Mouse (Mus musculus) right cerebral cortex, postnatal 10 days (tissue): ENCODE data around the gene Wfikkn1.
"Not testable (repeated sequence)": the region's sequence is repeated elsewhere in the genome, so short reads cannot be mapped to it uniquely, and the experiment has no call there.

Experiments
- DNase-seq, 2 experiments: peaks; one replicate each; pipeline ENCODE4 v3.0.0; 2021; ENCODE audit warnings: low spot score in 2 of 2

Wfikkn1 gene

DNA sequence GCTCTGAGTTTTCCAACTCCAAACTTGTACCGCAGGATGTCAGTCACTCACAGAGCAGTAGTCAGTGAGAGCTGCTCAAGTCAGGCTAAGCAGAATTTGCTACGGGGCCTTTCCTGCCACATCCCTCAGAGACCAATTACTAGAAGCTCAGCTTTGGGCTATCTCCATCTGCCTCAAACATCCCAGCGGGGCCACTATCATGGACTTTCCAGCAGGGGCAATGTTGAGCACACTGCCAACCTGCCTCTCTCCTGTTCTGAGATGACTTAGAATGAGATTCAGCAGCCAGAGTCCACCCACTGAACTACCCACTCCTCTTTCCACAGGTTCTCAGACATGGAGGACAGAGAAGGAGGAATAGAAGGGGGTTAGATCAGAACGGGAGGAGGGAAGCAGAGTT is 5.0 kb upstream of the Wfikkn1 start:
- no peak for DNase-seq

DNA sequence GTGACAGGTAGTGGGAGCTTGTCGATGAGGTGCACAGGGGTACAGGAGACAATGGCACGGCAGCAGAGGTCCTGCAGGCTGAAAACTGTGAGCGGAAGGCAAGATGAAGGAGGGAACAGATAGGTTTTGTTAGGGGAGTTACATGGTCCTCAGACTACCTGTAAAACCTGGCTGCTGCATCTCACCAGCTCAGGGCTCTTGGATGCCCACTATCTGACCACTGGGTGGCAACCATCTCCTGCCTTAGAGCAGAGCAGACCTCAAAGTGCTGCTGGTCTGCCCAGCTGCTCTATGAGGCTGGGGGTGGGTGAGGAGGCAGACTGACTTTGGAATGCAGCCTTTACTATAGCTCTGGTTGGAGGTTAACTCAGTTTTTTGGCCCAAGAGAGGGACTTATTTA is 3.2 kb upstream of the Wfikkn1 start:
- no peak for DNase-seq

DNA sequence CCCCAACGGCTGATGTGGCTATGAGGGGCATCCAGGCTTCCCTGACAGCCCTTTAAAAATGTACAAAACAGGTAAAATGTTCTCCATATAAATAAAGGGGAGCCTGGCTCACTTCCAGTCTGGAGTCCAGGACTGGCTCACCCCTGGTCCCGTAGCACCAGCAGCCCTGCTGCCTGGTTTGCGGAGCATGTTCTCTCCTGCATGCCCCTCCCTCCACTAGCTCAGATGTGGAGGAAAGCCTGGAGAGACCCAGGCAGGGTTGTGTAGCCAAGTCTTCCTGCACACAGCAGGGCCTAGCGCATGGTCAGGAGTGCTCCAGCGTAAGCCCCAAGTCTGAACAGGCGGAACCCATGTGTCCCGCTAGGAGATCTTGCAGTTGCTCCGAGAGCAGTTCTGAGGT is 2.6 kb upstream of the Wfikkn1 start:
- DNase-seq, result no peak

DNA sequence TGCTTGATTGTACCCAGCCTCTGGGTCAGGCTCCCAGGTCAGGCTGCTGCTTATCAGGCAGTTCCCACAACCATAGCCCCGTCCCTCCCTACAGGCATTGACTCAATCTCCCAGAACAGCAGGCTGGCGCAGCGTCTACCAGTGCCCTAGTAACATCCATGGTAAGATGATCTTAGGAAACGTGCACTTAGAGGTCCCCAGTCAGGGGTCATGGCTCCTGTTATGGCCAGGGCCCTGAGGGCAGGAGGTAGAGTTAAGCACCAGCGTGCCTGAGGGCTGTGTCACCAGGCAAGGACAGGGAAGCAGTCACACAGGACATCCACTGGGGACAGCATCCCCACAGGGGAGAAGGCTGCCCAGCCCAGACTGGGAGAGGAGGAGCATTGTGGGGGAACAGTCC is 1.6 kb upstream of the Wfikkn1 start:
- no peak for DNase-seq

DNA sequence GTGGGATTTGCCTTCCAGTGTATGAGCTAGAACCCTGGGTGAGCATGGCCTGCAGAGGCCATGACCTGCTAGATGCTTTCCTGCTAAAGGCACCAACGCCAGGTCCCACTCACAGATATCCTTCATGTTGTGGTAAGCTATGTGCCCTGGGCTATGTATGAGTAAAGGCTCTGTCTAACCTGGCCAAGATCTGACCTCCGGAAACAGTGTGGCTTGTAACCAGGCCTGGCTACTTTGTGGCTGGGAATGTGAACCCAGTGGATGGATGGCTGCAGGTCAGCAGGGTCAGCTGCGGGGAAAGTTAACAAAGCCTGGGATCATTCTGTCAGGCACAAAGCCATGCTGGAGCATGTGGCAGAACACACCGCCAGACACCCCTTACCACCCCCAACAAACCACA is 1.0 kb upstream of the Wfikkn1 start:
- no peak for DNase-seq

DNA sequence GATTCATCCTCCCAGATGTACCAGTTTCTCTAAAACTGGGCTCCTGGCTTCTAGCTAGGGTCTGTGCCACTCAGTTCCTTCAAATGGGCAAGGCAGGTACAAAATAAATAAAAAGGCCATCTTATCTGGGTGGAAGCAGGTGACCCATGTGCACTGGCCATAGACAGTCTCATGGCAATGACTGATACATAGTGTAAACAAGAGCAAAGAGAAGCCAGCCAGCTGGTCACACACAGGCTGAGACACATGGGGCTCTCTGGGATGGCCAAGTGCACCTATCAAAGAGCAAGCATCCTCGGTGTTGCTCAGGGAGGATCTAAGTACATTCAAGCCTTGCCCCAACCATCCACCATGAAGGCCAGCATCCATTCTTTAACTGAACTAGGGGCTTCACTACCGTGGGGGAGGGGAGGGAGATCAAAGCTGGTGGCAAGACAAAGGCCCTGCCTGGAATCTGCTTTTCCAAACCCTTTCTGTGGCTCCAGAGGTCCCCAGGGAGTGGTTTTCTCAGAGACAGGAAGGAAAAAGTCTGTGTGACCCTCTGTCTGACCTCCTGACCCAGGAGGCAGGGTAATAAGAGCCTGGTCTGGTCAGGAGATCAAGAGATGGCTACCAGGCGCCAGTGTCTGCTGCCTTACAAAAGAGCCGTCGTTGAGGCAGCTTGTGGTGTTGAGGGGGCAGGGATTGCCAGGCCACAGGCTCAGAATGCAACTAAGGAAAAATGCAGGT is 419 bp upstream of the Wfikkn1 start:
- no peak for DNase-seq

DNA sequence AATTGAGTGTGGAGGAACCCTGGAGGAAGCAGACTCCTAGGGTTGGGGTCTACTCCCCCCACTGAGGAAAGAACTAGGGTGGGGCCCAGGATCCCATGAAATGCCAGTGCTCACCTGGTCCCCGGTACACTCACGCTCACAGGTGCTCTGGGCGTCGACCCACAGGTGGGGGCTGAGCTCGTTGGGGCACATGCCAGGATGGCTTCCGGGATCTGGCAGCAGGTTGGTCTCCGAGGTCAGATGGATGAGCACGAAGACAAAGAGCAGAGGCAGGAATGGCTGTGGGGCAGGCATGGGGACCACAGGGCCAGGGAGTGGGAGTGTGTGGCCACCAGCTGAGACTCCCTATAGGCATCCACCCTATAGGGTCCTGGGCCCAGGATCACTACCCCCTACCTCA is 908 bp downstream of the Wfikkn1 start:
- no peak for DNase-seq

DNA sequence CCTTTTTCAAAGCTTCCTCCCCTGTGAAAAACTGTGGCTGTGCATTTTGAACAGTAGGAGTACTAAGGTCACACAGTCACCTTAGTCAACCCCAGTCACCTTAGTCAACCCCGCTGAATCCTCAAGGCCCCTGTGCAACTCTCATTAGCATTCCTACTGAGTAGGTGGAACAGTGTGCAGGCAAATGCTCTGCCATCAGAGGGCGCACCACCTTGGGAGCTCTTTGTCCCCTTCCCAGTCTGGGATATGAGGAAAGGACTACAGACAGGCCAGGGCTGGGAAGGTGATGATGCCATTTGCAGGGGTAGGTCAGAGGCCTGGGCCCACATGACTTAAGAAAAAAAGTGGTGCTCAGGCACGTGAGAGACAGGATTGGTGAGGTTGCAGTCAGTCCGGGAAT is 1.4 kb downstream of the Wfikkn1 start:
- peak; percentile 63 to 73 for DNase-seq

DNA sequence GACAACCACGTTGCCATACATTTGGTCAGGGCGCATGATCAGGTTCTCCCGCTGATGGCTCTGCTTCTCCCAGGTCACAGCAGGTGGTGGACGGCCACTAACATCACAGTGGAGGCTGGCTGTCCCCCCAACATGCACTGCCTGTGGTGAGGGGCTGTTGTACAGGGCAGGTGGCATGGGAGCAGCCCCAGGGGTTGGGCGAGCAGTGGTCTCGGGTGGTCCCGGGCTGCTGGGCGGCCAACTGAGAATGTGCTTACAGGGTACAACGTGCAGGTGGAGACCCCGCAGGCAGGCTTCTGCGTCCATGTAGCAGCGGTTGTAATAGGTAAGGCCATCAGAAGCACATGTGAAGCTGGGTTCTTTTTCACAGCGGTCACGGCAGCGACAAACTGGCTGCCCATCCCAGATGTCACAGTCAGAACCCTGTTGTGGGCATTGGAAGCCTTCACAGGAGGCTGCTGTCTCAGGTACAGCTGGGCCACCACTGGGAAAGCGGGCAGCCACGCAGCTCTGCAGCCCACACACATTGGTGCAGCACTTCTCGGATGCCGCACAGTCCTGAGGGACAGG is 2.0 kb downstream of the Wfikkn1 start:
- DNase-seq, result no peak

DNA sequence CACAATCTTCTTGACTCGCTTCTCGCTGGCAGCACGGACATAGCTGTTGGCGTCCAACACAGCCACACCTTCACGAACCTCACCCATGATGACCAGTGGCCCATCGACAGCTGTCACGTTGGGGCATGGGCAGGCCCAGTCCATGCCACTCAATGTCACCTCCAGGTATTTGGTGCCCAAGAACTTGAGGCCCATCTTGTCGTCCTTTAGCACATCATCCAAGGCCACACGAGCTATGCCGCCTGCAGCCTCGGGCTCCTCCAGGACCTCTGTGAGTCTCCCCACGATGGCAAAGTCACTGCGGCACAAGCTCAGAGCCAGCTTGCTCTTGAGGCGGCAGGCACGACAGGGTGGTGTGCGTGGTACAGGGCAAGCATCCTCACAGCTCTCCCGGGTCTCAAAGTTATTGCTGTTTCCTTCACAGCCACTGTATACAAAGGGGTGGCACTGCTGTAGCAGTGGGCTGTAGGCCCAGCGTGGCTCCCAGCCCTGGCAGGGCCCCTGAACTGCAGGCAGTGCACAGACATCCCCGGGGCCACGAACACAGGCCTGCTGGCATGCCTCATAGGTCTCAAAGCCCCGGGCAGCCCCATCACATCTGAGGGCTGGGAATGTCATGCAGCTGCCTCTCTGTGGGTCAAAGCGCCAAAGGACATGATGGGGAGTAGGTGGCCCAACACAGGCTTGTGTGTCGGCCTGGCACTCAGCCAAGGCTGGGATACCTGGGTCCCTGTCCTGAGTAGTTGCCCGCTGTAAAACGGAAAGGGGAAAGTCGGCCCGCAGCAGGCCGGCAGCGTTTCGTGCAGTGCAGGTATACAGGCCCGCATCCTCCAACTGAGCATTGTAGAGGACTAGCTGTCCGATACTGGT is 2.7 kb downstream of the Wfikkn1 start:
- DNase-seq, result peak in 1 of 2 experiments; percentile 64

DNA sequence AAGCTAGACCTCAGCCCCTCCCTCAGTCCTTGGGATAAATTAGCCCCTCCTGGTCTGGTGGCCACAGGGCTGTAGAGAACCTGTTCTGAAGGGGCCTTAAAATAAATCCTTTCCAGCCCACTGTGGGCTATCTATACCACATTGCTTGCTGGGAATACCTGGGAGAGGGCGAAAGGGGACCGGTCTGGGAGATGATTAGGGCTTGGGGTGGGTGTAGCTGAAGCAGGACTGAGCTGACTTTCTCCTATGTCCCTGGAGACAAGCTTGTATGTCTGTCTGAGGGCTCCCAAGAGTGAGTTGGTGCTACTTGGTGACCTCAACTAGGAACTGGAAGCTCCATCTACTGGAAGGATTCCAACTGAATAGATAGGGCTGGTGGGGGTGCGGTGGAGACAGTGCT is 3.6 kb downstream of the Wfikkn1 start:
- no peak for DNase-seq

DNA sequence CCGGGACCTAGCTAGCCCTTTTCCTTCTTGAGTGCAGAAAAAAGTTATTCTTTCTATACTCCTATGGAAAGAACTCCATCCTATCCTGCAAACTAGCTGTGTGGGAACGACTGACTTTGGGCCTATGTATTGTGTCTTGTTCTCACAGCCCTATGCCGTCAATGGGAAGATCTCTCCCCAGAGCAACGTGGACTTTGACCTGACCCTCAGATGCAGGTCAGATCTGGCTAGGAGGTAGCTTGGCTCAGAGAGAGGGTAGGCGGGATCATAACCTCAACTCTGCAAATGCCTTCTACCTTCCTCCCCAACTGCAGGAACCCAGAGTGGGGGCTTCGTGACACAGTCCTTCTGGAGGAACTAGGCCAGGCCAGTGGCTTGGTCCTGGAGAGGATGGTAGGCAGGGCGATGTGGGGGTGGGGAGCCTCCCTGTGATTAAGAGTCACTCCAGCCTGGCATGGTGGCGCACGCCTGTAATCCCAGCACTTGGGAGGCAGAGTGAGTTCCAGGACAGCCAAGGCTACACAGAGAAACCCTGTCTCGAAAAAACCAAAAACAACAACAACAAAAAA is 4.2 kb downstream of the Wfikkn1 start:
- DNase-seq, result no peak

DNA sequence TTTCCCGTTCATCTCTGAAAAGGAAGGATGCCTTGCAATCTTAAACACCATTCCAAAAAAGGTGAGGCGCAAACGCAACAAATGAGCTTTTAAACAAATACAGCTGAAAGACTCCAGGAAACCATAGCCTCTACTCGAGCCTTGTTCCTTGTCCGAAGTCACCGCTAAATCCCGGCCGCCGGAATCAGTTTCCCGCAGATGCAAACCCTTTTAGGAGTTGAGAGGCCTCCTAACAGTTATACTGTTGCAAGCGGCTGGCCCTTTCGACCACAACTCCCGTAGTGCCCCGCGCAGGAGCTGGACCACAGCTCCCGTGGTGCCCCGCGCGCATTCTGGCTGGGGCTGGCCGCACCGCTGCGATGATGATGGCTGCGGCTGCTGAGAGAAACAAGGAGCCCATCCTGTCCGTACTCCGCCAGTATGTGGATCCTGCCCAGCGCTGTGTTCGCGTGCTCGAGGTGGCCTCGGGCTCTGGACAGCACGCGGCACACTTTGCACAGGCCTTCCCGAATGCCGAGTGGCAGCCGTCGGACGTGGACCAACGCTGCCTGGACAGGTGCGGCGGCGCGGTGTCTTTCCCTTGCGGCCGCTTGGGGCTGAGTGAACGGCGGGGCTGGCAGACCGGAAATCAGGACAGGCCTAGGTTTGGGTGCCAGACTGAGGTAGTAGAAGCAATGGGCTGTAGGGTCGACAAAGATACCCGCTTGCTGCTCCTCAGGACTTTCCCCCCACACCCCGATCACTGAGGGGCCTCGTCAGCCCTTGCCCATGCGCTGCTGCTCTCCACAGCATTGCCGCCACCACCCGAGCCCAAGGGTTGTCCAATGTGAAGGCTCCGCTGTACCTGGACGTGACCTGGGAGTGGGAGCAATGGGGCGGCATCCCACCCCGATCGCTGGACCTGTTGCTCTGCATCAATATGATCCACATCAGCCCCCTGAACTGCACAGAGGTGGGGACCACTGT is 5.2 kb downstream of the Wfikkn1 start:
- DNase-seq, result peak; percentile 94

DNA sequence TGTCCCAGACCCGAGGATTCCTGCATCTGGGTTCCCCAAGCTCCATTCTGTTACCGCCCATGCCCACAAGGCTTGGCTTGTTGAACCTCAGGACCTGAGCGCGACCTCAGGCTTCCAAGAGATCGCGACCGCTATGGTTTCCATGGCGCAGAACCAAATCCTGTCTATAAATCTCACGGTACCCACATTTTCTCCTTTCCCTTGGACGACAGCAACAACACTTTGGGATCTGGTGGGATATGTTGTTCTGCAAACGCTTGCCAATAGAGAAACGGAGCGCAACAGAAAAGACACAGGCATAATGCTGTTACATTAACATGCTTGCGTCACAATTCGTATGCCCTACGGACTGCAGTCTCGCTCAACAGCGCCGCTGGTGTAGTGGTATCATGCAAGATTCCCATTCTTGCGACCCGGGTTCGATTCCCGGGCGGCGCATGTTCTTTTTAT is 5.9 kb downstream of the Wfikkn1 start, which contains the start of gene Mettl26:
TSS of gene Mettl26 (plus strand) at position 354 of the 450 bp plus-strand sequence.
- DNase-seq, result peak; percentile 95 to 96

DNA sequence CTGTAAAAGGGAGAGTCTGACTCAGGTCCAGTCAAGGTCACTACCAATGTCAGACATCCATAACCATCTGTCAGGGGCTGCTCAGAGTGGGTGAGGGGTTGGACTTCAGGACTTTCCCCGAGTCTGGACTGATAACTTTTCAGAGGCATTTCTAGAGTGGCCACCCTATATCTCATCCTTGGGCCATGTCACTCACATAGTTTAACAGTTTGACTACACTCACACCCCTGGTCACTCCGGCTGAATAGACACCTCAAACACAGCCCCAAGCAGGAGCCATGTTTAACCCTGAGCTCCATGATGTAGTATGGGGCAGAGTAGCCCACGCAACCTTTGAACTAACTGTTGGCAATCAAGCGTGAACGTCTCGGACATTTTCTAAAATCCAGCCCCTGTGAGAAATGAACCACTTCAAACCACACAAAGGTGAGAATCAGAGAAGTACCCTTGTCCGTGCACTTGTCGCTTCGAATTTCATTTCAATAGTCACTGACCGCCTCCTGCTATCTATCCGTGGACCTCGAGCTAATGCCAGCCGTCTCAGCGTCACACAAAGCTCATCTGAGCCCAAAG is 6.4 kb downstream of the Wfikkn1 start:
- no peak for DNase-seq

DNA sequence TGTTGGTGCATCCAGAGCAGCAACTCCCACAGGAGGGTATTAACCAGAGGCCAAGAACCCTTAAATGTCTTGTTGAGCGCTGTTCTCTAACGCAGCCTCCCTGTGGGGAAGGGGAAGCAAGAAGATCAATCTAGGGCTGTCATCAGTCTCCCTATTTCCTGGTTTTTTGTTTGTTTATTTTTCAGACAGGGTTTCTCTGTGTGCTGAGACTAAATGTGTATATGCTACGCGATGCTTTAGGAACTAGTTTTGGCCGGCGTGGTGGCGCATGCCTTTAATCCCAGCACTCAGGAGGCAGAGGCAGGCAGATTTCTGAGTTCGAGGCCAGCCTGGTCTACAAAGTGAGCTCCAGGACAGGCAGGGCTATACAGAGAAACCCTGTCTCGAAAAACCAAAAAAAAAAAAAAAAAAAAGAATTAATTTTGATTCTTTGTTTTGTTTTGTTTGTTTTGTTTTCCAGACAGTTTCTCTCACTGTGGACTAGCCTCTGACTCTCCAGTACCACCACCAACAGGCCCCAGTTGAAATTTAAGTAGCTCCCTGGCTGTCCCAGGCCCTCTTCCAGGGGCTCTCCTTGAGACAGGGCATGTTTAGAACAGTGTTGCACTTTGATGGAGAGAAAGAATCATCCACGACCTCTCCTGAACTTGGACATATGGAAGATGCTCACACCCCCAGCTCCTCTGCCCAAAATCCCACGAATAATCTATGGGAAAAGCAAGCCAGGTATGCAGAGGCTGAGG is 7.1 kb downstream of the Wfikkn1 start:
- DNase-seq, result no peak

DNA sequence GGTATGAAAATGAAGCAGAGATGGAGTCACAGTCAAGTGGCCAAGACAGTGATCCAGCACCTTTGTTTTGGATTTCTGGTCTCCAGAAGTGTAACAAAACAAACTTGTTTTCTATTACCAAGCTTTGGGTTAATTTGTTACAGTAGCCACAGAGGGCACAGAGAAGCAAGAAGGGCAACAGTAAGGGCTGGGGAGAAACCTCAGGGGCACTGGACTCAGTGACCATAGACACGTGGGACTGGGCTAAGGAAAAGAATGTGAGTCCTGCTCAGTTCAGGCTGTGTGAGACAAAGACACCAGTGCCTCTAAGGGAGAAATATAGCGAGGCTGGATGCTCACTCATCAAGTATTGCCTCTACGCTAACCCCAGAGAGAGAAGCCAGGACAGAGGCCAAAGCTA is 8.0 kb downstream of the Wfikkn1 start:
- DNase-seq, result no peak

DNA sequence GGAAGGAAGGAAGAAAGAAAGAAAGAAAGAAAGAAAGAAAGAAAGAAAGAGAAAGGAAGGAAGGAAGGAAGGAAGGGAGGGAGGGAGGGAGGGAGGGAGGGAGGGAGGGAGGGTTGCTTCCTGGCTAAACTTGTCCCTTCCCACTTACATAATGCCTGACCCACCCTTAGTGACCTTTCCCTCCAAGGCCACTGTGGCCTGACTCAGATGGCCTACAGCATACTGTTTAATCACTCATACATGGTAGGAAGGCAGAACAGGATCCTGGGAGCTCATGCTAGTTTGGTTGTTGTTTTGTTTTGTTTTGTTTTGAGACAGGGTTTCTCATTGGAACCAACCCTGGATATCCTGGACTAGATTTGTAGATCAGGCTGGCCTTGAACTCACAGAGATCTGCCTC is 9.1 kb downstream of the Wfikkn1 start:
- DNase-seq, result not testable (repeated sequence)

DNA sequence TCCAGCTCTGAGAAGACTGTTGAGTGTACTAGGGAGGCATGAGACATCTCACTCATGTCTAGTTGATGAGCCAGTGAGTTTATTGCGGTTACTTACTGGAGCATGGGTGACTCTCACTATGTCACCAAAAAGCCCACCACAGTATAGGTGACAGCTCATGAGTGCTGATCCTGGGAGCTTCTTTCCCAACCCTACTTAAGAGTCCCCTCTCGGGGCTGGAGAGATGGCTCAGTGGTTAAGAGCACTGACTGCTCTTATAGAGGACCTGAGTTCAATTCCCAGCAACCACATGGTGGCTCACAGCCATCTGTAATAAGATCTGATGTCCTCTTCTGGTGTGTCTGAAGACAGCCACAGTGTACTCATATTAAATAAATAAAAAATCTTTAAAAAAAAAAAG is 10.7 kb downstream of the Wfikkn1 start:
- no peak for DNase-seq

DNA sequence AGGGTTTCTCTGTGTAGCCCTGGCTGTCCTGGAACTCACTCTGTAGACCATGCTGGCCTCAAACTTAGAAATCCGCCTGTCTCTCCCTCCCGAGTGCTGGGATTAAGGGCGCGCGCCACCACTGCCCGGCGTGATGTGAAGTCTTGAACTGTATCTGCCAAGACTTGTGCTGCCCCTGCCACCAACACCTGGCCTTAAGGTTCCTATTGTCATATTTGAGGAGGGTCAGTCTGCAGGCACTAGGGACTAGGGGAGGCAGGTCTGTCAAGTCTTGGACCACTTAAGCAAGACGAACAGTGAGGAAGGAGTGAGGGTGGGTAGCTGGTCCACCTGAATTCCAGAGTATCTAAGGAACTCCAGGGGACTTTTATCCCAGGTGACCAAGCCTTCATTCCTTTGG is 11.2 kb downstream of the Wfikkn1 start:
- DNase-seq, result no peak
